Mouse (Mus musculus): ENCODE measurements around the gene Strada. TPM values are rescaled to one million over a fixed set of nuclear protein-coding genes. Genes with fewer than 3 reads are reported as not detected.
A peak's percentile ranks its signal among the peaks of the same experiment; 100 is the strongest.

The Strada gene
- total RNA-seq, 2 experiments from 2014 or later = 13.0 to 15.3 TPM

DNA sequence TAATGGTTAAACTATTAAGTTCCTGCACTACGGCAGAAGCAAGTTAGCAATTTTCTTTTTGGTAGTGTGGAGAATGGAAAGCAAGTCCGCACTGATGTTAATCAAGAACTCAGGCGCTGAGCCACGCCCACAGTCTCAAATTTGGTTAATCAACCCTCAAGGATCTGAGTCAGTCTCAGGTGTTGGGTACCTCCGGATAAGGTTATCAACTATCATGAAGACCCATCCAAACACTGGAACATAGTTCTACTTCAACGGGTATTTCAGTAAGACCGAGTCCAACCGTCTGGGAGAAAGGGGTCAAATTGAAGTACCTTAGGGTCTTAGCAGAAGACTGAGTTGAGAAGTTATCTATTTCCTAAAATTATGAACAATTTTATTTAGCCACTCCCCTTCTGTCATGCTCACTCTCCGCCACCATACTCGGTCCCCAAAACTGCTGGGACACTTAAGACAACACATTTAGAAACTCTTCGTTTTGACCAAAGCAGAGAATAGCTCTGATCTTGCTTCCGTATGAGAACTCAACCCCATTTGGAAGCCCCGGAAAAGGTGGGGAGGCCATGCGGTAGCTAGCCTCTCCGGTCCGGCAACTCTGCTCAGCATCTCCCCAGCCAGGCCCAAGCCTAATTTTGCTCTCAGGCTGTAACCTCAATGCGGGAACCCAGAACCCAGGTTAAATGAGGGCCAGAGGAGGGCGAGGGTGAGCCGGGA lies 9.2 kb downstream of the Strada start:
- intact Hi-C loops (cut with DNase I; ENCODE audit: low total_unique reads) = no loop called here
- DNase-seq = no peak

DNA sequence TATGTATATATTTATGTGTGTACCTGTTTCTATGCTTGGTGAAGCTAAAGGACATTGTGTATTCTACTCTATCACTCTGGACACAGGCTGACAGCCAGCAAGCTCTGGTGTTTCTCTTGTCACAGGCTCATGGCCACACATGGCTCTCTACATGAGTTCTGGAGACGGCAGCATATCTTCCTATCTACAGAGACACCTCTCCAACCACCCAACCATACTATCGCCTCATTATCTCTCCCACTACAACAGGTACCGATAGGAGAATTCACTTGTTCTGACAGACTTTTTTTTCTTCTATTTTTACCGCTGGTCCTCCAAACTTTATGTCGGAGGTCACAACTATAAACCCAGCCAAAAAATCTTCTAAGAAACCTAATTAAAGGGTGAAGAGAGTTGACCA lies 9.7 kb downstream of the Strada start:
- intact Hi-C loops (cut with DNase I; ENCODE audit: low total_unique reads) = no loop called here
- DNase-seq = no peak

GRCm38 (mm10) chr11:106191716-106192115 lies 10.3 kb downstream of the Strada start:
- intact Hi-C loops (cut with DNase I; ENCODE audit: low total_unique reads) = no loop called here

GRCm38 (mm10) chr11:106187326-106187725 lies 14.6 kb downstream of the Strada start:
- intact Hi-C loops (cut with DNase I; ENCODE audit: low total_unique reads) = no loop called here
- no peak for DNase-seq

More at GRCm38 (mm10) chr11:106191716-106192115, 10.3 kb downstream of the Strada start:
- DNase-seq = no peak

DNA sequence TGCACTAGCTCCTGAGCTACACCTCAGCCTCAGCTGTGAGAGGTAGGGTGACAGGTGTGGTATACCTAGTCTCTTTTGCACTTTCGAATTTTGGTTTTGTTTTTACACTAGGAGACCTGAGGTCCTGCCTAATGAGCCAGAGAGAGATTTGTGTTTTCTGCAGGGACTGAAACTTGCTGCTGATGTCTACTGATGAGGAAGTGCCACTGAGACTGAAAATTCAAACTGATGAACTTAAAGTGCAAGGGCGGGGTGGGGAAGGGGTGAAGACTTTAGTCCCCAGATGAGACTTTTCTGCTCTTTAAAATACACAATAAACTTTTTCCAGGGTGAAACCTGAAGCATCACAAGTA lies 21.5 kb downstream of the Strada start:
- intact Hi-C loops (cut with DNase I; ENCODE audit: low total_unique reads) = no loop called here
- DNase-seq = no peak

DNA sequence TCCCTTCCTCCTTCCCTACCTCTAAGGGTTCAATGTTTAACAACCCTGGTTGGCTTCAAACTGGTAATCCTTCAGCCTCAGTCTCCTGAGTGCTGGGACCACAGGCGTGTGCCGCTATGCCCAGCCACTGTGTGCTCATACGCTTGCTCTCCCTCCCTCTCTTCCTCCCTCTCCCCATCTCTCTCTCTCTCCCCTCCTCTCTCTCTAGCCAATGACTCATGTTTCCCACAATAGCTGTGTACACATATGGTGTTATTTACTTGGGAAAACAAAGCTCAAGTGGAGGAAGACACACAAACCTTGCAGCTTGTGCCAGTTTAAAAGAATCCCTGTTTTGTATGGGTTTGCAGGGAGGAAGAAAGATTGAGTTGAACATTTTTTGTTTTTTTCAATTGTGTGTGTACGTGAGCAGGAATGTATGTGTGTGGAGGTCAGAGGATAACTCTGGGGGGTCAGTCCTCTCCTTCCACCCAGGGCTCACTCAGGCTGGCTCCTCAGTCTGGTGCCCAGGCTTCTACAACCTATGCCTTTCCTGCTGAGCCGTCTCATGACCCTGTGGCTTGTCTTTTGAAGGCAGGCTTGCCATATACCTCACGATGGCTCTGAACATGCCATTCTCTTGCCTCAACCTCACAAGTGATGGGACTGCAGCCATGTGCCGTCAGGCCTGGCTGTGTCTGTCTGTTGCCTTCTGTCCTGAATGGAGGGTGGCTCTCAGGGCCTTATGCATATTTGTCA lies 22.1 kb downstream of the Strada start:
- intact Hi-C loops (cut with DNase I; ENCODE audit: low total_unique reads) = no loop called here
- DNase-seq = no peak

DNA sequence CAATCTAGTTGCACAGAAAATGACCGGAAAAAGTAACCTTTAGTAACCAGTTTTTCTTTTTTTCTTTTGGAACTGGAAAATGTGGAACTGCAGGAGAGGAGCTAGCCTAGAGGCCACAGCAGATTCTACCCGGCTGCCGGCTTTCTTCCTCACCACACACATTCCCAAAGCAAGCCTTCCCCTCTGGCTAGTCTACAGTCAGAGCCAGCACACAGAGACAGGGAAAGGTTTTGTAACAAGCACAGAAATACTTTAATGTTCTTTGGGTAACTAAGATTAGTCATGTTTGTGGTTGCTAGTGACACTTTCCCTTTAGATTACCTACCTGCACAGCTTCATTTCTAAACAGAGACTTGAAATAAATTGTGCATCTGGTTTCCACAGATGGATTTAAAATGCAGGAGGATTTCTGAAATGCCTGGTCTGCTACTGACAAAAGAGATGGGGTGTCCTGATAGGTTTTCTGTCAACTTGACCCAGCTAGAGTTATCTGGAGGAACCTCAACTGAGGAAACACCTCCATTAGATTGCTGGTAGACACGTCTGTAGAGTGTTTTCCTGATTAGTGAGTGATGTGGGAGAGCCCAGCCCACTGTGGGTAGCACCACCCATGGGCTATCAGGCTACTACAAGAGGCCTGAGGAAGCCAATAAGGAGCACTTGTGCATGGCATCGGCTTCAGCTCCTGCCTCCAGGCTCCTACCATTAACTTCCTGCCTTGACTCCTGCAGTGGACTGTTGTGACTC lies 23.8 kb downstream of the Strada start:
- intact Hi-C loops (cut with DNase I; ENCODE audit: low total_unique reads) = no loop called here
- DNase-seq = no peak

DNA sequence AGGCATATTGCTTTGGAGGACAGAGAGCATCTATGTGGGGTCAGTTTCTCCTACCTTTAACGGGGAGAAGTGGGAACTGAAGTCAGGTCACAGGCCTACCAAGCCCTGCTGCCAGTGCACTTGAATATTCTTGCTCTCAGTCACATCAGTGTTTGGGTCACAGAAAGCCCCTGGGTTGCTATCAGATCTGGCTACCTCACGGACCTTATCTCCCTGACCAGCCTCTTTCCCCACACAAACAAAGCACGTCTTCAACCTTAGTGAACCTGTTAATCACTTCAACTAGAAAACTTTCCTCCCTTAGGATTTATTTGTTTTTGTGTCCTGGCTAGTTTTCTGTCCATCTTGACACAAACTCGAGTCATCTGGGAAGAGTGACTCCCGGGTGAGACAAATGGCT lies 25.6 kb downstream of the Strada start:
- DNase-seq = no peak
- intact Hi-C loops (cut with DNase I; ENCODE audit: low total_unique reads) = no loop called here

GRCm38 (mm10) chr11:106175081-106175480 lies 26.9 kb downstream of the Strada start:
- intact Hi-C loops (cut with DNase I; ENCODE audit: low total_unique reads) = no loop called here
- peak; percentile 72 for DNase-seq

- DNase-seq = peak; percentile 71
- intact Hi-C loops (cut with DNase I; ENCODE audit: low total_unique reads) = no loop called here
These were observed 27.6 kb downstream of the Strada start for GRCm38 (mm10) chr11:106174372-106174771.

GRCm38 (mm10) chr11:106173228-106173627 lies 28.7 kb downstream of the Strada start:
- intact Hi-C loops (cut with DNase I; ENCODE audit: low total_unique reads) = no loop called here
- DNase-seq = no peak

GRCm38 (mm10) chr11:106170807-106171206 lies 31.2 kb downstream of the Strada start:
- DNase-seq = no peak
- intact Hi-C loops (cut with DNase I; ENCODE audit: low total_unique reads) = no loop called here

DNA sequence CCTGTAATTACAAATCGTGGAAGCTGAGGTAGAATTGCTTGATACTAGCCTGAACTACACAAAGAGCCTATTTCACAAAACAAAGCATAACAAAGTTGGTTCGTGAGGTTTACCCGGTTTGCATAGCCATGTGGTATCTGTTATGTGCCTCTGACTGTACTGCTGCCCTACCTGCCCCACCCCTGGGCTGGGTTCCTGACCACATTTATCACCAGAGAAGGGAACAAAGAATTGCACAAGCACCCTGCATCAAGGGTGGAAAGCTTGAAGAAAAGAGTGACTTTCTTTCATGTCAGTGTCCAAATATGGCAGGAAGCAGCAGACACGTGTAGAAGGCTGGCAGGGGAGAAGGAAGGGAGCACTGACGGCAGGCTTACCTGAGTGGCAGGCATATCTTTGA lies 34.5 kb downstream of the Strada start:
- intact Hi-C loops (cut with DNase I; ENCODE audit: low total_unique reads) = no loop called here

GRCm38 (mm10) chr11:106164601-106165180 lies 37.3 kb downstream of the Strada start:
- no peak for DNase-seq
- intact Hi-C loops (cut with DNase I; ENCODE audit: low total_unique reads) = no loop called here

More for the DNA sequence above, 34.5 kb downstream of the Strada start:
- no peak for DNase-seq

DNA sequence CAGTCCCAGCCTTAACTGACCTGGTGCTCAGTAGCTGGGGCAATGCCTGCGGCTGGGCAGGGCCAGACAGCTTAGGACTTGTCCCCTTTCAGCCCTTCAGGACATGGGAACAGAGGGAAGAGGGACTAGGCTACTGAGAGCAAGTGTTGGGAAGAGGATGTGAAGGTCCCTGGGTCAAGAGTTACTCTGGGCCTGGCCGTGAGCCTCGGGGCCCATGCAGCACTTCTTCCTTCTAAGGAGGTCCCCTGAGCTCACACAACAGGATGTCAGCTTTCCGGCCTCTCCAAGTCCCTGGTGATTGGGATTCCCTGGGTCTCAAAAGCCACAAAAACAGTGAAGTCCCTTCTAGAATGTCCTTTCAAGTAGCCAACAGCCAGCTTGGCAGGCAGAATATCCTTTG lies 38.4 kb downstream of the Strada start:
- DNase-seq = no peak
- intact Hi-C loops (cut with DNase I; ENCODE audit: low total_unique reads) = no loop called here

DNA sequence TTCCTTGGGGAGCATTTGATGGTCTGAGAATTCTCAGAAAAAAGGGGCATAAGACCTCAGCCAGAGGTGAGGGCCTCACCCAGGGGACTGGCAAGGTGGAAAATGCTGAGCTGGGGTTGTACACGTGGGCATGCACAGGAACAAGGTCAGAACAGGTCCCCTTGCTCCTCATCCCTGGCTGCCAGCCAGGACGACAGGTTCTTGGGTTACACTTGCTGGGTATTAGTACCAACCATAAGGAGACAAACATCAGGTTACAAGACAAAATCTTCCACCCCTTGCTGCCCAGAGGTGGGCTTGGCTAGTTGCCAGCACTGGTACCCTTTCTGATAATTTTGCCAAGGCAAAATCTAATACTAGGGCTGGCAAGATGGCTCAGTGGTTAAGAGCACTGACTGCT lies 39.7 kb downstream of the Strada start:
- DNase-seq = no peak
- intact Hi-C loops (cut with DNase I; ENCODE audit: low total_unique reads) = no loop called here

DNA sequence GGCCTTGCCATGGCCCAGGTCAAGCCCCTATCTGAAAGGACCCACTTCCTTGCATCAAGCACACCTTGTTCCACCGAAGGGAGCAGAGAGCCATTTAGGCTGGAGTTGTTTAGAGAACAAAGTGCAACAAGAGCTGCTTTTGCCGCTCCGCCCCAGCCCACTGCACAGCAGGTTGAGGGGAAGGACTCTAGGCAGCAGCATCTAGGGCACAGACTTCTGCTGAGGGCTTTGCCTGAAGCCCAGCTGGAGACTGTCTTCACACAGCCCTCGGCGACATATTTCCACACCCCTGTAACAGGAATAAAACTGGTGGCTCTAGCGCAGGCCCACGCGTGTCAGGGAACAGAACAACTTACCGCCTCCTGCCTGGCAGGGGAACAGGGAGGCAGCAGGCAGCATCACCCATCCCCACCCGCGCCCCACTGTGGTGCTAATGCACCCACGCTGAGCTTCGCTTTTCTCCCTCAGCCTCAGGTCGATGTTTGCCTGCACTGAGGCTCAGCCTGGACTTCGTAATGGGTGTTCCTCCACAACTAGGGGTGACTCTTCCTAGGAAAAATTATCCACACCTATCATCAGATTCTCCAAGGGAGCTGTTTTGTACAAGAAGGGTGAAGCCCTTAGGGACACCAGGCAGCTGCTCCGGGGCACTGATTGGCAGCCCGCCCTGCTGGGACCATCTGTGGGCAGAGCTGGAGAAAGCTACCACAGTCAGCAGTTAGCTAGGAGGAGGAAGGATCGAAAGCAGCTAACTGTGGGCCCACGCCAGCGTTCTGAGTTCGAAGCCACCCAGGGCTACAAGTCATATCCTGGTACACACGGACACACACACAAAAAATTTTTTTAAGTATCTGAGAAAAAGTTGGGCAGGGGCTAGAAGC lies 40.9 kb downstream of the Strada start, which contains the start of the genes Gm10840 and Limd2:
Gene Gm10840 (plus strand): TSS at position 10 of the 881 bp plus-strand sequence.
Gene Limd2 (minus strand): TSS at position 20 of the 881 bp plus-strand sequence.
- intact Hi-C loops (cut with DNase I; ENCODE audit: low total_unique reads) = no loop called here

GRCm38 (mm10) chr11:106159921-106160840 lies 41.8 kb downstream of the Strada start:
- intact Hi-C loops (cut with DNase I; ENCODE audit: low total_unique reads) = no loop called here
- DNase-seq = peak; percentile 79

More for the DNA sequence above, 40.9 kb downstream of the Strada start, which contains the start of the genes Gm10840 and Limd2:
- DNase-seq = peak; percentile 52

Data from gastrocnemius, postnatal 14 days (tissue).